Mouse (Mus musculus) urinary bladder, adult 2 months (tissue): ENCODE measurements around the gene Ctbp2. TPM values are rescaled to one million over a fixed set of nuclear protein-coding genes. Genes with fewer than 3 reads are reported as not detected.

Source experiments
- DNase-seq: peaks from one replicate; pipeline ENCODE4 v3.0.0; 2022; ENCODE audit warnings: low spot score
- polyA plus RNA-seq: library from polyadenylated mRNA; depleted of rRNA; stranded (reverse); fragments of >200 nt; gene quantifications from 2 replicates; pipeline ENCODE4 v1.2.3, GENCODE M21; 2012

Ctbp2 gene
- polyA plus RNA-seq, 1 experiment: 99.4 TPM

- no peak for DNase-seq
These were observed 83.3 kb downstream of the Ctbp2 start for GRCm38 (mm10) chr7:133040688-133041345.

DNA sequence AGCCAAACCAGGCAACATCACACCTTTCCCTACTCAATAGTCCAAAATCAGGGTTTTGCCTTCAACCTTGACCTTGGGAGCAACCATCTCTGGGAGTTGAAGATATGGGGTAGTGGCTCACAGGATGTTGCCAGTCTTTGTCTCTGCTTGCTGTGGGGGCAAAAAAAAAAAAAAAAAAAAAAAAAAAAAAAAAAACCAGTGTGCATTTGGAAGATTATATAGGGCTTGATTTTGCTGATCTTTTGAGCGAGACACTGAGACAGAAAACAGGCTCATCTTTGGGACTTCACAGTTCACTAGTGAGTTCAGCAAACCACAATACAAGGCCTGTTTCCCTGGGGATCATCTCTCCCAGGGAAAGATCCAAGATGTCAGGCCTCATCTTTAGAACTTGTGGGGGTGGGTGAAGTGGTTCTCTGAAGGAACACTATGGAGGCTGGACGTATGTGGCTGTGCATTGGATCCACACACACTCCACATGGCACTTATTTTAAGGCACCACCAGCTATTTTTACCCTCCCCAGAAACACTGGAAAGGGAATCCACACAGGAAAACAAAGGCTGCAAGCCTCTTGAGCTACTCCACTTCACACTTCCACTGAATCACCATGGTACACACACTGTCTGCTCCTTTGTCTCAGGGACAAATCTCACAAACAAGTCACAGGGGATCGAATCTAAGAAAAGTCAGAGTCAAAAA is 84.4 kb downstream of the Ctbp2 start:
- no peak for DNase-seq

GRCm38 (mm10) chr7:133037618-133038017 is 86.5 kb downstream of the Ctbp2 start:
- no peak for DNase-seq

DNA sequence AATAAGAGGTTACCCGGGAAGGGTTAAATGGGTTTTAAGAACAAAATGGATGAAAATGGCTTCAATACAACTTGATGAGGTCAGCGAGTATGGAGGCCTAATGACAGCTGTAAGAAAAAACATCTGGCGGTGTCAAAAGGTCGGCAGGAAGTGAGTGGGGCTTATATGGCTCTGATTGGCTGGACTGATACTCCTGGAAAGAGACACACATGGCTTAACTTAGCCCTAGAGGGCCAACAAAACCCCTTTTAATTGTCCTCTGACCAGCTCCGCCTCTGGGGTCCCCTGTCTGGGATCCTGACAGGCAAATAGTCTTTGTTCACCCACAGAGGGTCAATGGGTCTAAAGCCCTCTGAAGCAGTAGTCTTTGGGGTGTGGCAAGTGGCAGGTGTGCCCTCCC is 86.9 kb downstream of the Ctbp2 start:
- no peak for DNase-seq

GRCm38 (mm10) chr7:133035901-133036300 is 88.3 kb downstream of the Ctbp2 start:
- DNase-seq: no peak

GRCm38 (mm10) chr7:133032589-133033203 is 91.5 kb downstream of the Ctbp2 start:
- no peak for DNase-seq

DNA sequence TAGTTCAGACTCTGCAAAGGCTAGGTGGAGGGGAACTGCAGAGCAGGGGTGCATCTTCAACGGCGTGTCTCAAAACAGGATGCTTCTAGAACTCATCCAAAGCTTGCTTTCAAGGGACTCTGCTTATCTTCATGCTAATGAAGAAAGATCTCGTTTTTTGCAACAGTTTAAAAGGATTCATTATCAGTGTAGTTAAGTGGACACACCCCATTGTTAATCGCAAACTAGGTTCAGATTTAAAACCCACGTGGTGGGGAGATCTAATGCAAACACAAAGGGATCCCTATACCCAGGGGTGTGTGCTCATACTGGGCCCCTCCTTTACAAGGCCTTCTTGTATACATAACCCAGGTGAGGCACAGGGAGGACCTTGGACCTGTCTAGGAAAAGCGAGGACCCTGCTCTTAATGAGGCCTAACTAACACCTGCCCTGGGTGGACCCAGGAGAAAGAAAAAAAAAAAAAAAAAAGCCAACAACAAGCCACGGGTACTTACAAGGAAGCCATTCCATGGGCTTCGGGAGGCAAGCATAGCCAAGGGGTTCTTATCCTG is 94.6 kb downstream of the Ctbp2 start:
- DNase-seq: no peak

DNA sequence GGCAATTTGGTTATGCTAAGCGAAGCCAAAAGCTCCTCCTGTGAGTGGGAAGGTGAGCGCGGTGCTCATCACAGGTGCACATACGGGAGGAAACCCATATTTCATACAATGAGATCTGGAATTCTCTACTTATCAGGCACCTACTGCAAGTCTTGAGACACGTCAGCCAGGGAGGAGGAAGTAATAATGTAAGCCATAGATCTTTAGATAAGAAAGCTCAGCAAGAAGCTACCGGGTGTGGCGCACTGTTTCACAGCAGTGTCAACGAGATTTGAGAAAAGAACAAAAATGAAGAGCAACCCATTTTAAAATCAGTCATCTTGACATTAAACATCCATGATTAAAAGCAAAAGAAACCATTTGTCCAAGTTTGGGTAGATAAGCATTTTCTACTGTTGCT is 95.2 kb downstream of the Ctbp2 start:
- DNase-seq: no peak

DNA sequence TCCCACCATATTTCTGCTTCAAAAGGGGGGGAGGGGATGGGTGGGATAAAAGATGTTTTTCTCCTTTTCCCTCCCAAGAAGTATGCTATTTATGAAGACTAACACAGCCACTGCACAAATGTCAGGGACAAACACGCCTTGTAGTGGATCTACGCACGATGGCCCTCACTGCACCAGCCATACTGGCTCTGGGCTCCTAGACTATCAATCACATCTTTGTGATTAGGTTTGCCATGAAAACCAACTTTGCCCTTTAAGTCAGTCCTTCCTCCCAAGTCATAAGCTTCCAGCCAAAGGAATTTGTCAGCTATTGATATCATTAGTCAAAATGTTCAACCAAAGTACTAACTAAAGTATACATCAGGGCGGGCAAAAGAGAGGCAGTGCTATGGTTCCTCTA is 96.2 kb downstream of the Ctbp2 start:
- no peak for DNase-seq

GRCm38 (mm10) chr7:133024694-133025093 is 99.5 kb downstream of the Ctbp2 start:
- DNase-seq: no peak

- no peak for DNase-seq
These were observed 104.6 kb downstream of the Ctbp2 start for GRCm38 (mm10) chr7:133019481-133020020.

DNA sequence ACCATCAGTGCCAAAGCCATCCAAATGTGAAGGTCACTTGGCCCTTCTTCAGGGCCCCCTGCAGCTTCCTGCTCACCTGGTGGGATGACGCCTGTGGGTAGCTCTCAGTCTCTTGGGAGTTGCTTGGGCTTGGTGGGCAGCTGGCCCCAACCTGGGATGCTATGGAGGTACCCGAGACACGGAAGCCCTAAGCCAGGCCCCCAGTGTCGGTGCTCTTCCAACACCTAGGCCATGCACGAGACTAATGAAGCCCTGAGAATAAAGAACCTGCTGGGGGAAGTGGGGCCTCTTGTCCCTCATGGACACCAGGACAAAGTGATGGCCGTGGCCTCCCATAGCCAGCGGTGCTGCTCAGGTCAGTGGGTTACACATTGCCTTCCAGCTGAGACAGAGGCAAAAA is 105.2 kb downstream of the Ctbp2 start:
- DNase-seq: no peak

DNA sequence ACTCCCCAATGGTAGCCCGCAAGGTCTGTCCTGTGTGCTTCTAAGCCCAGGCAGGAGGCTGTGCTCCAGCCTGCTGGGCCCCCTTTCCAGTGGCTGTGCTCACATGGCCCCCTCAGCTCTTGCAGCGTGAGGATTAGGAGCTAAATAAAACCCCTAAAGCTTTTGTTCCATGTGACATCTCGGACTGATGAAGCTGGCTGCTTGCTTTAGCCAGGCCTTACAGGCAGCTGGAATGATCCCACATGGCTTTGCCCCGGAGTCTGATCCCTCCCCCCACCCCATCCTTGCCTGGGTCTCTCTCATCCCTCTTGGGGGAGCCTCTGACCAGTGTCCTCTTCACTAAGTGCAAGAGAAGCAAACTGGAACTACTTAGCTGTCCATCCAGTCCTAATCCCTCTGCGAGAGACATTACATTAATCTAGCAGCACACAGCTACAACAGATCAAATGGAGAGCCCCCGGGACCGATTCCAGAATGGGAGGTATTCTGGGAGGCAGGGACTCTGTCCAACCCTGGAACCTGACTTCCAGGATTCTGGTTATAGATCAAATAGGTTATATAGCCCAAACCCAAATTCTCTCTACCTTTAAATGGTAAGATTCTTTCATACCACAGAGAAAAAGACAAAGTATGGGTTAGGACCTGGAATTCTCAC is 108.6 kb downstream of the Ctbp2 start:
- DNase-seq: no peak

DNA sequence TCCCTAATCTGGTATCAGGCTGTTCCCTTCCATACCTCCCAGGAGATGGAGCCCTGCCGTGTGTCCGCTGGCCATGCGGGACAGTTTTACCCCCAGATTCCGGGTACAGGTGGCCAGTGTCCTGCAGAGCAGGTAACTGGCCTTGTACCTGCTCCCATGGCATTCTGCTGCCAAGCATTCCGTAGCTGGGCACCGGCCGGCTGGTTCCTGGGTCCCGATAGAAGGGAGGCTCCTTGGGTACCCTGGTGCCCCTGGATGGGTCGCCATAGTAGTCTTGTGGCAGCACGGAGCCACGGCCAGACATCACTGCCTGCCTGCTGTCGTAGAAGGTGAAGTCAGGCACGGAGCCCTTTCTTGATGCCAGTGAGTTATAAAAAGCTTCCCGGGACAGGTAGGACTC is 109.5 kb downstream of the Ctbp2 start:
- DNase-seq: no peak

- DNase-seq: no peak
These were observed 110.2 kb downstream of the Ctbp2 start for GRCm38 (mm10) chr7:133013923-133014322.

DNA sequence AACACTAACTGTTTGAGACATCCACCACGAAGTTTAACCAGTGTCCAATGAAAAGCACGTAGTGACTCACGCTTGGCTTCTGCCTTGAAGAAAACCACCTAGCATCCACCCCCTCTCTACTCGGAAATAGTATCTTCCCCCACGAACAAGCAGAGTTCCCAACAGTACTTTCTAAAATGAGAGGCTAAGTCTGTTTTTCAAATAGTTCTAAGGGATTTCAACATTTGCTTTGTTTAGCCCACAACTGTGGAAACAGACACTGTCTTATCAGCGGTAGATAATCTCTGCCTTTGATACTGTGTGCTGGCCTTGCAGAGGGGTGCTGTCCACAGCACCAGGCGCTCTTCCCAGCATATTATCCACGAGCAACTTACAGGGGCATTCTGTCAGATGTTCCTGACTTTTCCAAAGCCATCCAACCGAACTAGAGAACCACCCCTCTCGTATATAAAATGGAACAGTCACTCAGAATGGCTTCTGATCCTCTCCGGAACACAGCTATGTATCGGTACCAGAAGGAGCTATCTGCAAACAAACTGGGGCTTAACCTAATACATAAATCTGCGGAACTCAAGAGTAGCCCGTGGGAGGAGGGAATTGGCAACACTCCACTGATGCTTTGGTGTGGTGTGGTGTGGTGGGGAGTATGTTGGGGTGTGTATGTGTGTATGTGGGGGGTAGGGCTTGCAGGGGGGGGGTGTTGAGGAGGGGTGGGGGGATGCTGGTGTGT is 111.4 kb downstream of the Ctbp2 start:
- DNase-seq: no peak

DNA sequence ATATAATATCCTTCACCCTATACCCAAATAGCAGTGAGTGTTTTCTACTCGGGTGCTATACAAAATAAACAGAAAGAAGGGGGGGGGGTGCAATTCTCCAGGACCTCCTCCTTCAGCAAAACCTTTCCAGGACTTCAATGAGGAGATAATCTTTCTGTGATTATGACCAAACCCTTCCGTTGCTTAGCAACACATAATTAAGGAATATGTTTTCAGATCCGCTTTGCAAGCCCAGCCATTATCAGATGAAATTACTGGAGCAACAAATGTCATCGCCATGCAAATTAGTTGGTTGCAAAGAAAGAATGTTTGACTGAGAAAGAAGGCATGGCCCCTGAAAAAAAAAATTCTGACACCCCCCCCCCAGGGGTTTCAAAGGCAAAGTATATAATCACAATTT is 112.5 kb downstream of the Ctbp2 start:
- no peak for DNase-seq

GRCm38 (mm10) chr7:133011191-133011590 is 113.0 kb downstream of the Ctbp2 start:
- no peak for DNase-seq

DNA sequence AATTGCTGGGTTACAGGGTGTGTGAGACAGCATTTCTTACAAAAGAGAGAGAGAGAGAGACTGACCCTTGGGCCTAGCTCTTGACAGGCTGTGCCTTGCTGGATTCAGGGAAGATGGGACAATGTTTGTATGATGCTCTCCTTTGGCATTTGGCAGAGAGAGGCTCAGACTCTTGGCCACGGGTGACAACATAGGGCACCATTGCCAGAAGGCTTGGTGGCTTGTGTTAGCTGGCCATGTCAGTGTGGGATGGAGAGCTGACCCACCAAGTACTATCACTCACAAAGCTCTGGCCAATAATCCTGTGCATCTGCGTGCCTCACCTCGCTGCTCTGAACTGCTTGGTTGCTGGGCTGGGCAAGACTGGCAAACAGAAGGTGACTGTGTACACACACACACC is 113.7 kb downstream of the Ctbp2 start:
- DNase-seq: no peak

DNA sequence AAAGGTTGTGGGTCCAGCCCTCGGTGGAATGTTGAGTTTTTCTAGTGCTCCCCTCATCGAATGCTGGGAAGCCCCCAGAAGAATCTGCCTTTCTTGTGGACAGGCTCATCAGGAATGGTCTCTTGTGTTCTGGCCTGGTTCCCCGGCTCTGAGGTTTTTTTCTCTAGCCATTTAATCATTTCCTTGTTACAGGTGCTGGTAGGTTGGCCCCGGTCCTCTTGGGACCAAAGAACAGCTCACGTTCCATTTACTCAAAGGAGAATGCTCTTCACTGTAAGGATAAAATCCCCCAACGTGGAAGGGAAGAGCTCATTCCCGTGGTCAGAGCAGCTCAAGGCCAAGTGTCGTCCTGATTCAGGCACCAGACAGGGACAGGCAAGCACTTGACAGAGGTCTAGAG is 114.5 kb downstream of the Ctbp2 start:
- no peak for DNase-seq

DNA sequence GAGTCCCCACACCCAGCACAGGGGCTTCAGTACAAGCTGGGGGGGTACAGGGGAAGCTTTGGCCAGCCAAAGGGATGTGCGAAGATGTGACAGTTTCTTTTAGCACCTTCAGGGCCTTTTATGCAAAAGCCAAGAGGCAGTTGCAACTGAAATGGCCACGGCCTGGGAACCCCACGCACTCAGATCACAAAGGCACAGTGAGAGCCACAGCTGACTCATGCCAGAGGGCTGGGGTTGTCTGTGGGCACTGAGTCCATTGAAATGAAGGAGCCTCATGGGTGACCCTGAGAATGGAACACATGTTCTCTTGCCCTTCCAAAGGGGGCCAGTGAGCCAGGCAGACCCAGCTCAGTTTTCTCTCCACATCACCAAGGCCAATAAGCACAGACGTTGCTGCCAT is 115.5 kb downstream of the Ctbp2 start:
- no peak for DNase-seq
